Comparison of ENCODE assay signal across 11 mouse cellular contexts in the genomic region with DNA sequence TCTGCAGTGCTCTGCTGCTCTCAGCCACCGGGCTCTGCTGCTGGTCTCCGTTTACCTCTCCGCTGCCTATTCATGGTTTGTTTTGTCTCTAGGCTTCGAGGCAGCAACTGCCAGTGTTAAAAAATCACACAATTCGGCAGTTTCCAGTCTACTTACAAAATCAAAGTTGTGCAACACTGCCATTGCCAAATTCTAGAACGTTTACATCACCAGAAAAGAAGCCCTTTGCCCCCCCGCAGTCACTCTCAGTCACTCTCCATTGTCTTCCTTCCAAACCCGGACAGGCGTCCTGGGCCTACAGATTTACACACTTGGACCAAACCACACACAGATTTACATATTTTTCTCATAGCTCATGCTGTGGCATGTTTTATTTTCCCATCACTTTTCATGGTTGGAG. TPM values are rescaled to one million over a fixed set of nuclear protein-coding genes. Genes with fewer than 3 reads are reported as not detected.
DNase-seq lines count a peak whose midpoint lies in the region; TF ChIP-seq lines count a peak whose summit lies in the region.
"Had no signal": no experiment of that assay in that cellular context is flagged by ENCODE, and none has a peak within 500 bp of the region (broad histone marks: within the 10 kb centered on the region; RNA-seq: fewer than 3 reads in every experiment).

No protein-coding gene starts in this region.

- no peak for TF ChIP-seq CTCF in lung, adult 2 months (IDR thresholded peaks at IDR 0.05; ENCODE audit: insufficient read depth, low read length)

- no peaks in the 10 kb centered on the region for H3K9me3 ChIP-seq in embryonic facial prominence, embryonic 10.5 days

- peak; percentile 54 for DNase-seq in adrenal gland, postnatal 14 days
- no peak for DNase-seq in adrenal gland, adult 8-10 months
- DNase-seq in lung, adult 18-20 months, result peak; percentile 24 to 52
- no peak for DNase-seq in lung, adult 2 months
- DNase-seq in lung, postnatal 14 days, result peak; percentile 56
- DNase-seq in embryonic facial prominence, embryonic 10.5 days (ENCODE audit: low spot score), result no peak
- no peak for DNase-seq in spleen, postnatal 36 days (ENCODE audit: low spot score in 2 of 2)
- DNase-seq in frontal cortex, postnatal 36 days (ENCODE audit: low spot score in 2 of 2), result no peak
- DNase-seq: cerebellum, postnatal 36 days; kidney, adult 11 months; right cerebral cortex, adult 18-20 months had no signal

- H3K4me1 ChIP-seq in lung, adult 2 months (ENCODE audit: control insufficient read depth, insufficient read depth, low read length), result no peaks in the 10 kb centered on the region; the same call in none of the 2 replicates
- H3K4me1 ChIP-seq in embryonic facial prominence, embryonic 10.5 days, result 0 out of 2 replicates have a peak, but pooled peaks cover 4% of the 10 kb centered on the region

- no peak for TF ChIP-seq POLR2A in lung, adult 2 months (IDR thresholded peaks at IDR 0.05; ENCODE audit: borderline replicate concordance, extremely low read depth, low read depth, low read length)

- H3K27me3 ChIP-seq in embryonic facial prominence, embryonic 10.5 days (replicated peaks; ENCODE audit: low read depth, poor library complexity, severe bottlenecking), result no peaks in the 10 kb centered on the region

- H3K27ac ChIP-seq in embryonic facial prominence, embryonic 10.5 days (replicated peaks), result no peak overlapping the region

- H3K36me3 ChIP-seq in embryonic facial prominence, embryonic 10.5 days (replicated peaks), result peaks cover 48% of the 10 kb centered on the region

- H3K4me3 ChIP-seq in lung, adult 2 months (replicated peaks; ENCODE audit: extremely low read depth, low read depth, low read length), result no peak overlapping the region
- H3K4me3 ChIP-seq in embryonic facial prominence, embryonic 10.5 days, result no peak overlapping the region

- WGBS in lung, adult 2 months, result 46% methylated on average over 9 of the region's 9 CpGs
- 87% methylated on average over 9 of the region's 9 CpGs for WGBS in embryonic facial prominence, embryonic 10.5 days

RNA-seq across cellular contexts. Expression of gene Dclre1a, which starts 13.0 kb away (rescaled TPM):
- total RNA-seq in adrenal gland, postnatal 14 days (2021), result 11.4 and 17.5 TPM in 2 replicates
- total RNA-seq in adrenal gland, adult 8-10 months (2022), result 10 to 100 TPM in 3 of 4 experiments, 1 to 10 TPM in 1; 8.8 to 13.8 (median 11.3) TPM
- polyA plus RNA-seq in lung, adult 2 months (2012; rRNA removed), result 5.1 and 6.3 TPM in 2 replicates
- polyA plus RNA-seq in embryonic facial prominence, embryonic 10.5 days (2016; fragmentation: Nextera tagmentation; extraction: Ambion mirVana), result 19.0 and 23.1 TPM in 2 replicates

RNA-seq across cellular contexts. Expression of gene Nhlrc2, which starts 13.0 kb away (rescaled TPM):
- 17.7 and 22.3 TPM in 2 replicates for total RNA-seq in adrenal gland, postnatal 14 days (2021)
- 10 to 100 TPM; 16.6 to 27.2 (median 23.2) TPM for total RNA-seq in adrenal gland, adult 8-10 months (2022)
- polyA plus RNA-seq in lung, adult 2 months (2012; rRNA removed), result 17.3 and 28.9 TPM in 2 replicates
- 17.2 and 17.5 TPM in 2 replicates for polyA plus RNA-seq in embryonic facial prominence, embryonic 10.5 days (2016; fragmentation: Nextera tagmentation; extraction: Ambion mirVana)

Comparison
In these comparisons a context has a peak if more than half of its experiments do, and no peak if none do; other contexts are left out.
1. DNase-seq: peak in adrenal gland, postnatal 14 days (single experiment), lung, adult 18-20 months (2 of 2) and lung, postnatal 14 days (single experiment); none in adrenal gland, adult 8-10 months (single experiment), lung, adult 2 months (single experiment), embryonic facial prominence, embryonic 10.5 days (single experiment), spleen, postnatal 36 days (0 of 2) and frontal cortex, postnatal 36 days (0 of 2).